Comparison of ENCODE assay signal across 22 mouse cellular contexts in the genomic region with DNA sequence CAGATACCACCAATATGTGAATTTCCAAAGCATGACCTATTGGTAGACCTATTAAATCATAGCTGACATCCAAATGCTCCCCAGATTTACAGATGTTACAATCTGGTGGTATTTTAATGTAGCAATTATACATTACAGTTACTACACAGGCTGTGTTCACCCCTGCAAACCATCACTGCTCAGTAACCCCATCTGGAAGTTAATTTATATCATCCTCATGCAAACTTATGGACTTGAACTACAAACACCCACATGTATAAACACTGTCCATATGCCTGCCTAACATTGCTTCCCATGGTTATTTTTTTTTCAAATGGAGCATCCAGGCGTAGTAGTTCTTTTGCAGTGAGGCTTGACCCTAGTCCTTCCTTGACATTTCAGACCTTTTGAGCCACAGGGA.
DNase-seq lines count a peak whose midpoint lies in the region; ATAC-seq and TF ChIP-seq lines count a peak whose summit lies in the region.
"Had no signal": no experiment of that assay in that cellular context is flagged by ENCODE, and none has a peak within 500 bp of the region (broad histone marks: within the 10 kb centered on the region; RNA-seq: fewer than 3 reads in every experiment).

No protein-coding gene starts in this region.

- no peak for TF ChIP-seq CTCF in kidney, adult 2 months (conservative IDR thresholded peaks at IDR 0.05; ENCODE audit: insufficient read depth, insufficient read length, low read depth, low read length)
- TF ChIP-seq CTCF in stomach, postnatal 0 days (IDR thresholded peaks at IDR 0.05; ENCODE audit: low read depth), result no peak

- H3K27ac ChIP-seq in embryonic facial prominence, embryonic 14.5 days (replicated peaks; ENCODE audit: low read depth, low read length), result no peak overlapping the region
- H3K27ac ChIP-seq in embryonic facial prominence, embryonic 10.5 days (replicated peaks), result no peak overlapping the region
- no peak overlapping the region for H3K27ac ChIP-seq in kidney, embryonic 14.5 days (ENCODE audit: low read depth, low read length)
- H3K27ac ChIP-seq in kidney, adult 2 months (ENCODE audit: insufficient read depth, low read depth, low read length), result no peak overlapping the region
- peak overlapping the region; percentile 28; the same call in 1 of the 2 replicates for H3K27ac ChIP-seq in stomach, embryonic 15.5 days
- H3K27ac ChIP-seq in stomach, postnatal 0 days (replicated peaks), result no peak overlapping the region
- H3K27ac ChIP-seq in limb, embryonic 10.5 days, result peak overlapping the region; percentile 82; the same call in 1 of the 2 replicates
- H3K27ac ChIP-seq: embryonic facial prominence, embryonic 12.5 days; forebrain, embryonic 13.5 days; hindbrain, embryonic 12.5 days; hindbrain, embryonic 15.5 days had no signal

- 69% methylated on average over 1 of the region's 1 CpGs for WGBS in embryonic facial prominence, embryonic 14.5 days
- WGBS in embryonic facial prominence, embryonic 10.5 days, result 75% methylated on average over 1 of the region's 1 CpGs
- WGBS in kidney, embryonic 14.5 days, result 44% methylated on average over 1 of the region's 1 CpGs
- 94% methylated on average over 1 of the region's 1 CpGs for WGBS in kidney, adult 2 months
- WGBS in stomach, embryonic 15.5 days, result 52% methylated on average over 1 of the region's 1 CpGs
- 68% methylated on average over 1 of the region's 1 CpGs for WGBS in stomach, postnatal 0 days
- WGBS in limb, embryonic 10.5 days, result 83% methylated on average over 1 of the region's 1 CpGs

- H3K4me1 ChIP-seq in embryonic facial prominence, embryonic 14.5 days (ENCODE audit: control insufficient read depth, insufficient read depth, low read length), result peaks cover 41% of the 10 kb centered on the region
- peaks cover 62% of the 10 kb centered on the region for H3K4me1 ChIP-seq in embryonic facial prominence, embryonic 10.5 days
- peaks cover 44% of the 10 kb centered on the region for H3K4me1 ChIP-seq in kidney, embryonic 14.5 days (ENCODE audit: control insufficient read depth, insufficient read depth, low read length)
- no peaks in the 10 kb centered on the region for H3K4me1 ChIP-seq in kidney, adult 2 months (ENCODE audit: control insufficient read depth, insufficient read depth, low read length)
- H3K4me1 ChIP-seq in stomach, embryonic 15.5 days, result peaks cover 14% of the 10 kb centered on the region; the same call in 1 of the 2 replicates
- H3K4me1 ChIP-seq in stomach, postnatal 0 days (replicated peaks; ENCODE audit: control insufficient read depth, insufficient read depth), result no peaks in the 10 kb centered on the region
- H3K4me1 ChIP-seq in limb, embryonic 10.5 days, result peaks cover 62% of the 10 kb centered on the region

- 0 out of 2 replicates have a peak, but pooled peaks cover 4% of the 10 kb centered on the region for H3K36me3 ChIP-seq in embryonic facial prominence, embryonic 14.5 days (ENCODE audit: control insufficient read depth, insufficient read depth, low read length)
- no peaks in the 10 kb centered on the region for H3K36me3 ChIP-seq in embryonic facial prominence, embryonic 10.5 days (replicated peaks)
- H3K36me3 ChIP-seq in kidney, embryonic 14.5 days (ENCODE audit: control insufficient read depth, insufficient read depth, low read length), result no peaks in the 10 kb centered on the region
- H3K36me3 ChIP-seq in kidney, adult 2 months (ENCODE audit: control insufficient read depth, insufficient read depth, low read length), result no peaks in the 10 kb centered on the region
- no peaks in the 10 kb centered on the region for H3K36me3 ChIP-seq in stomach, embryonic 15.5 days
- H3K36me3 ChIP-seq in stomach, postnatal 0 days (ENCODE audit: control insufficient read depth, insufficient read depth, low read length), result no peaks in the 10 kb centered on the region; the same call in 1 of the 2 replicates
- H3K36me3 ChIP-seq in limb, embryonic 10.5 days, result no peaks in the 10 kb centered on the region
- H3K36me3 ChIP-seq: embryonic facial prominence, embryonic 12.5 days; hindbrain, embryonic 12.5 days; hindbrain, embryonic 15.5 days had no signal

- ATAC-seq in embryonic facial prominence, embryonic 14.5 days (ENCODE audit: low read depth), result no peak
- ATAC-seq in kidney, embryonic 14.5 days (ENCODE audit: low FRiP score, low TSS enrichment), result peak; percentile 40; the same call in 1 of the 2 replicates
- no peak for ATAC-seq in stomach, embryonic 15.5 days (ENCODE audit: insufficient read depth, low FRiP score, low read depth)
- no peak for ATAC-seq in stomach, postnatal 0 days (ENCODE audit: low FRiP score, low TSS enrichment)
- no peak for ATAC-seq in granulocyte monocyte progenitor cell, adult 5-6 weeks (replicated peaks; ENCODE audit: poor library complexity, severe bottlenecking)
- ATAC-seq: forebrain, embryonic 13.5 days; forebrain, postnatal 0 days; Patski had no signal

- H3K9ac ChIP-seq in embryonic facial prominence, embryonic 14.5 days (ENCODE audit: low read depth, low read length), result no peak overlapping the region
- H3K9ac ChIP-seq in kidney, embryonic 14.5 days (ENCODE audit: low read depth, low read length), result no peak overlapping the region
- H3K9ac ChIP-seq in stomach, embryonic 15.5 days, result no peak overlapping the region
- H3K9ac ChIP-seq in stomach, postnatal 0 days (ENCODE audit: low read length), result no peak overlapping the region
- H3K9ac ChIP-seq: embryonic facial prominence, embryonic 12.5 days; forebrain, embryonic 13.5 days; forebrain, postnatal 0 days; hindbrain, embryonic 12.5 days; hindbrain, embryonic 15.5 days had no signal

- H3K4me3 ChIP-seq in embryonic facial prominence, embryonic 14.5 days (ENCODE audit: low read depth, low read length), result no peak overlapping the region
- H3K4me3 ChIP-seq in embryonic facial prominence, embryonic 10.5 days, result no peak overlapping the region
- H3K4me3 ChIP-seq in kidney, embryonic 14.5 days (ENCODE audit: low read length), result no peak overlapping the region
- H3K4me3 ChIP-seq in kidney, adult 2 months (ENCODE audit: insufficient read depth, low read depth, low read length), result no peak overlapping the region
- no peak overlapping the region for H3K4me3 ChIP-seq in stomach, embryonic 15.5 days (replicated peaks)
- no peak overlapping the region for H3K4me3 ChIP-seq in stomach, postnatal 0 days (ENCODE audit: low read depth, low read length)
- H3K4me3 ChIP-seq in limb, embryonic 10.5 days, result no peak overlapping the region
- H3K4me3 ChIP-seq: embryonic facial prominence, embryonic 12.5 days; erythroblast, embryonic 14.5 days; forebrain, embryonic 13.5 days; hindbrain, embryonic 12.5 days; hindbrain, embryonic 15.5 days had no signal

- H3K4me2 ChIP-seq in embryonic facial prominence, embryonic 14.5 days (ENCODE audit: low read depth, low read length), result no peak overlapping the region
- H3K4me2 ChIP-seq in kidney, embryonic 14.5 days (replicated peaks; ENCODE audit: low read depth, low read length), result no peak overlapping the region
- no peak overlapping the region for H3K4me2 ChIP-seq in stomach, embryonic 15.5 days
- H3K4me2 ChIP-seq in stomach, postnatal 0 days (replicated peaks; ENCODE audit: low read depth), result no peak overlapping the region
- H3K4me2 ChIP-seq: embryonic facial prominence, embryonic 12.5 days; forebrain, embryonic 13.5 days; heart, embryonic 11.5 days; hindbrain, embryonic 12.5 days; hindbrain, embryonic 15.5 days had no signal

- no peaks in the 10 kb centered on the region for H3K9me3 ChIP-seq in embryonic facial prominence, embryonic 14.5 days (ENCODE audit: control insufficient read depth, low read length)
- no peaks in the 10 kb centered on the region for H3K9me3 ChIP-seq in embryonic facial prominence, embryonic 10.5 days
- no peaks in the 10 kb centered on the region for H3K9me3 ChIP-seq in kidney, embryonic 14.5 days (ENCODE audit: control insufficient read depth, low read length)
- H3K9me3 ChIP-seq in stomach, embryonic 15.5 days, result no peaks in the 10 kb centered on the region
- H3K9me3 ChIP-seq in stomach, postnatal 0 days (ENCODE audit: control insufficient read depth, low read length), result no peaks in the 10 kb centered on the region
- H3K9me3 ChIP-seq in limb, embryonic 10.5 days (replicated peaks), result no peaks in the 10 kb centered on the region
- H3K9me3 ChIP-seq: embryonic facial prominence, embryonic 12.5 days; forebrain, embryonic 13.5 days; hindbrain, embryonic 12.5 days; hindbrain, embryonic 15.5 days had no signal

- TF ChIP-seq EP300 in stomach, postnatal 0 days (optimal IDR thresholded peaks at IDR 0.05), result no peak

- H3K27me3 ChIP-seq in embryonic facial prominence, embryonic 14.5 days (replicated peaks; ENCODE audit: control insufficient read depth, insufficient read depth, low read length), result no peaks in the 10 kb centered on the region
- no peaks in the 10 kb centered on the region for H3K27me3 ChIP-seq in embryonic facial prominence, embryonic 10.5 days (replicated peaks; ENCODE audit: low read depth, poor library complexity, severe bottlenecking)
- no peaks in the 10 kb centered on the region for H3K27me3 ChIP-seq in kidney, embryonic 14.5 days (ENCODE audit: control insufficient read depth, insufficient read depth, low read length)
- H3K27me3 ChIP-seq in kidney, adult 2 months (replicated peaks; ENCODE audit: control insufficient read depth, insufficient read depth, low read length), result no peaks in the 10 kb centered on the region
- no peaks in the 10 kb centered on the region for H3K27me3 ChIP-seq in stomach, embryonic 15.5 days (replicated peaks)
- H3K27me3 ChIP-seq in stomach, postnatal 0 days (ENCODE audit: control insufficient read depth, insufficient read depth, low read length), result no peaks in the 10 kb centered on the region
- H3K27me3 ChIP-seq in limb, embryonic 10.5 days (ENCODE audit: low read depth, poor library complexity, severe bottlenecking), result no peaks in the 10 kb centered on the region
- H3K27me3 ChIP-seq: embryonic facial prominence, embryonic 12.5 days; forebrain, embryonic 13.5 days; hindbrain, embryonic 12.5 days; hindbrain, embryonic 15.5 days; Patski had no signal

- no peak for TF ChIP-seq POLR2A in kidney, adult 2 months (IDR thresholded peaks at IDR 0.05; ENCODE audit: low read depth, low read length)

- peak; percentile 34 for DNase-seq in embryonic facial prominence, embryonic 14.5 days (ENCODE audit: low spot score)
- DNase-seq in embryonic facial prominence, embryonic 10.5 days (ENCODE audit: low spot score), result no peak
- DNase-seq in kidney, adult 2 months, result no peak
- no peak for DNase-seq in stomach, postnatal 0 days (ENCODE audit: low spot score)
- no peak for DNase-seq in limb, embryonic 10.5 days (ENCODE audit: low spot score)
- DNase-seq: adrenal gland, postnatal 10 days; adrenal gland, postnatal 36 days; cerebellum, adult 18-20 months; cerebellum, adult 9-10 months; cerebellum, postnatal 14 days; forebrain, postnatal 0 days; gastrocnemius, postnatal 25 days had no signal

Comparison
In these comparisons a context has a peak if more than half of its experiments do, and no peak if none do; other contexts are left out.
1. H3K27ac ChIP-seq: peak in stomach, embryonic 15.5 days (single experiment) and limb, embryonic 10.5 days (single experiment); none in embryonic facial prominence, embryonic 14.5 days (single experiment), embryonic facial prominence, embryonic 10.5 days (single experiment), kidney, embryonic 14.5 days (single experiment), kidney, adult 2 months (single experiment) and stomach, postnatal 0 days (single experiment).